Mouse (Mus musculus) olfactory bulb, adult 2 months (tissue): ENCODE measurements around the gene Rgs3.

Source experiments
- CTCF ChIP-seq: fragments of 200-500 bp; IDR thresholded peaks from 2 replicates; pipeline ENCODE4 v1.5.1; 2012; ENCODE audit warnings: low read depth, mild to moderate bottlenecking, low read length, moderate library complexity; ENCODE audit not compliant: insufficient read depth
- POLR2A ChIP-seq: fragments of 200-500 bp; IDR thresholded peaks from 2 replicates; pipeline ENCODE4 v1.6.1; 2012; ENCODE audit warnings: mild to moderate bottlenecking, low read depth, low read length, moderate library complexity; ENCODE audit not compliant: insufficient read depth

- TF ChIP-seq POLR2A (no peak), CTCF (no peak)
Measured at GRCm38 (mm10) chr4:62644031-62644793, 84.6 kb downstream of the Rgs3 start.
